Mouse (Mus musculus) adrenal gland, postnatal 10 days (tissue): ENCODE measurements around the gene Gmps. TPM values are rescaled to one million over a fixed set of nuclear protein-coding genes. Genes with fewer than 3 reads are reported as not detected.
A peak's percentile ranks its signal among the peaks of the same experiment; 100 is the strongest.

Experiments used
- DNase-seq: peaks from one replicate; pipeline ENCODE4 v3.0.0; 2021; ENCODE audit warnings: mixed read lengths
- long read RNA-seq, 2 experiments: library from polyadenylated mRNA; stranded (forward); transcript quantifications; one replicate each; pipeline ENCODE4 v2.0.0; 2021
- total RNA-seq, 2 experiments: library from RNA; stranded (reverse); gene quantifications; 2 replicates each; pipeline ENCODE4 v1.2.3; 2021

Gene Gmps
- 10 to 100 TPM; 28.8 to 37.7 TPM for total RNA-seq
- long read RNA-seq, experiment 1, full-length matches to known transcripts = 130 of 147 reads
- long read RNA-seq, experiment 1, partial matches to known transcripts = 9 of 147 reads
- long read RNA-seq, experiment 1, other reads (novel, unspliced or antisense) = 8 of 147 reads
- long read RNA-seq, experiment 2, full-length matches to known transcripts = 58 of 62 reads
- long read RNA-seq, experiment 2, partial matches to known transcripts = 1 of 62 reads
- long read RNA-seq, experiment 2, other reads (novel, unspliced or antisense) = 3 of 62 reads

DNA sequence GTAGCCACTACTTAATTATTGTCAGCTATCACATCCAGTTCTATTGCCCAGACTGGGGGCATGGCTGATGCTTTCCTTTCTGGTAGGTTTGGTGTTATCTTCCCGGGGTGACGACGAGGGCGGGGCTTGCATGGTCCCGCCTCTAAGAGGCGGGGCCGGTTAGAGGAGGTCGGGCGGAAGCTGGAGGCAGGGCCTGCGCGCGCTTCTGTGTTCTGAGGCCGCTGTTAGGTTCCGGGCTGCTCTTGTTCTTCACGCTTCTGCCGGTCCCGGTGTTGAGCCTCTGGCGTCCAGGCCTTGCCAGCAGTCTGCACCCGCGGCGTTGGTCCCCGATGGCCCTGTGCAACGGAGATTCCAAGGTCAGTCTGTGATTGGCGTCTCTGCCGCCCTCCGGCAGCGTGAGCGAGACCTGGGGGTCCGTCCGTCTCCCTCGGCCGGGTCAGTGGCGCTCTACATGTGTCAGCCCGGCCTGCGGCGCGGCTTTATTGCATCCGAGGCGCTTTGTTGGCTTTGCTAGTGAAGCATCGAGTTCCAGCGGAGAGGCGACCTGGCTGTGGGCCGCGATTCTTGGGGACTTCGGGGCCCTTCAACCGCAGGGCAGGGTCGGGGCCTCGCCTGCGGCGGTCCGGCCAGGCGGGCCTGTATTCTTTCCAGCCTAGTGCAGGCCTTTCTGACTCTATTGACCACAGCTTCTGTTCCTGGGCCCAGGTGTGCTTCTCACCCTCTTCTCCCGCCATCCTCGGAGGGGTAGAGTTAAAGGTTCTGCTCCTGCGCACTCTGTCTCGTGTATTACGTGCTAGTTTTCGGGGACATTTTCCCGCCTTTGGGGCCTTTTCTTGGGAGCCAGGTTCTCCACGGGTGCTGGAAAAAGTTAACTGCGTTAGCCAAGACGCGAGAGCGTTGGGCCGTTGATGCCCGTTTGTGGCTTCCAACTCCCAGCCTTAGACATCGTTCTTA is at the start of gene Gmps:
TSS of gene Gmps (plus strand) at position 152 of the 954 bp plus-strand sequence.
- DNase-seq = peak; percentile 95

DNA sequence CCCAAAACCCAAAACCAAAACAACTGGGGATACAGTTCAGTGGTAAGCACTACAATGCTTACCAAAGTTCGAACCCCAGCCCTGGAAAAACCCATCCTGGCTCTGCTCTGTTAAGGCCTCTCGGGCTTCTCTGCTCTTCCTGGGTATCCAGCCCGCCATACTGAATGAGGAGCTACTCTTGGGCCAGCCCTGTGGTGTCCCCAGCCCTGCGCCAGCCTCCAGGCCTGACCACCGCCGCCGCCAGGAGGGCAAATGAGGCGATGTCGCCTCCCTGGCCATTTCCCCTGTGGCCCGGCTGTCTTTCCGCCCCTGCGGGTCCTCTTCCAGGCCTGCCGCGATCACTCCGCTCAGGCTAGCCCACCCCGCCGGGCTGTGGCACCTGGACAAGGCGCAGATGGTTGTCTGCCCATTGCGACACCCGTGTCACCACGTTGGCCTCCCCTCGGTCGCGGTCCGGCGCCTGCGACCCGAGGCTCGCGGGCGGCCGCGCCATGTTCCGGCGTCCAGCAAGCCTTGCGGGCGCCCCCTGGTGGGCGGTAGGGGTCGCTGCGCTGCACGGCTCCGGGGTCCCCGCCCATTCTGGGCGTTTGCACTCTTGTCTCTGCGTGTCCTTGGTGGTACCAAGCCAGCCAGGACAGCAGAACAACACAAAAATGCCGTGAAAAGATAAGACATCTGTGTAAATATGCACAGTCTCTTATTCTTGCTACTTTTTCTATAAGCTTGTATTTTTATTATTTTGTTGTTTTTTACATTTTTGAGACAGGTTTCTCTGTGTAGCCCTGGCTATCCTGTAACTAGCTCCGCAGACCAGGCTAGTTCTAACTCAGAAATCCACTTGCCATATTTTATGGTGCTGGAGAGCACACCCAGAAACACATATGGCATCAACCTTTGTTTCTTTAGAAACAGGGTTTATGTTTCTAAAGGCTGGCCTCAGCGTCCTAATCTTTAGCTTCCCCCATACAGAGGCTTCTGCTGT is 46.7 kb upstream of the Gmps start, which contains the start of gene E130311K13Rik:
TSS of gene E130311K13Rik (minus strand) at position 595 of the 982 bp plus-strand sequence.
- peak; percentile 98 for DNase-seq

DNA sequence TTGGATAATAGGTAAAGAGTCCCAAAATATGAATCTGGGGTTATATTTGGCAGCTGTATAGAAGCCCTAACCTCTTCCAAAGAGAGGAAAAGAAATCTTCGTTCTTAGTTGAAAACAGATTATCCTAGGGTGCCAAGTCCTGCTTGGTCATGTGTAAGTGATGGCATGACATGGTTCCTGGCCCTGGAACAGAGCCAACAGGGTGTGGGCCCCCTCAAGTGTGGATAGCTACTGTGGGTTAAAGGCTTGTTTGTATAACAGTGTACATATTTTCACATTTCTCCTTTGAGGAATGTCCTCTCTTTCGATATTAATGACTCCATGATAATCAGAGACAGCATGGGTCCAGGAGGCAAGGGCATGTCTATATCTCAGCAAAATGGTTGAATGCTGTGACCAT is 37.0 kb upstream of the Gmps start:
- no peak for DNase-seq

DNA sequence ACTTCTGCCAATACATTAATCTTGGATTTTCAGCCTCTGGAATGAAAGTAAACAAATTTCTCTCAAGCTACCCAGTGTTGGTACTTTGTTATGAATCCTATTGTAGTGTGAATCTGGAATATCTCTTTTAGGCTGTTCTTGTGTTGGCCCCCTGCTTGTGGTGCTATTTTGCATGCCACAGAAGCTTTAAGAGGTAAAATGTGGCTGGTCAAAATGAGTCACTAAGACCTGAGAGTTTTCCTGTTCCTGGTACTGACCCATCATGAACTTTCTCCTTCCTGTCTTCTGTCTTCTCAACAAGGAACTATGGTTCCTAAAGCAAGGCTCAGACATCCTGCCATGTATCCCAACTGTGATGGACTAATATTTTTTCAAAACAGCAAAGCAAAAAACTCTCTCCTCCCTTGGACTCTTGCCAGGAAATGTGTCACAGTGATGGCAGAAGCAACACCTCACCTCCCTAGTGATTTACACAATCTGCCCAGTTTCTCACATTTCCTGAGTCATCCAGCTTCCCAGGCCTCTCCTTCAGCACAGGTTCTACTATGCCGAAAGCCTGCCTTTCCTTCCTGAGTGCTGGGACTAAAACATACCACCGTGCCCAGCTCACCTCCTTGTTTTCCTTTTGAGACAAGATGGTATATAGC is 34.6 kb upstream of the Gmps start:
- DNase-seq = no peak

DNA sequence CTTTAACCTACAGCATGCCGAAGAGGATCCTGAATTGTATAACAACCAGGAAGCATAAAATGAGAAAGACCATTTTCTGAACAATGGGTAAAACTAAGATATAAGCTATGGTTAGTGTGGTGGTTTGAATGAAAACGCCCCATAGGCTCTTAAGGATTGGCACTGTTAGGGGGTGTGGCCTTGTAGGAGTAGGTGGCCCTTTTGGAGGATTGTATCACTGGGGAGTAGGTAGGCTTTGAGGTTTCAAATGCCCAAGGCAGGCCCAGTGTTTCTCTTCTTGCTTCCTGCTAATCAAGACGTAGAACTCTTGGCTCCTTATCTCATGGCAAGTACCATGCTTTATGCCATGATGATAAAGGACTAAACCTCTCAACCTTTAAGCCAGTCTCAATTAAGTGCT is 26.1 kb upstream of the Gmps start:
- DNase-seq = no peak

DNA sequence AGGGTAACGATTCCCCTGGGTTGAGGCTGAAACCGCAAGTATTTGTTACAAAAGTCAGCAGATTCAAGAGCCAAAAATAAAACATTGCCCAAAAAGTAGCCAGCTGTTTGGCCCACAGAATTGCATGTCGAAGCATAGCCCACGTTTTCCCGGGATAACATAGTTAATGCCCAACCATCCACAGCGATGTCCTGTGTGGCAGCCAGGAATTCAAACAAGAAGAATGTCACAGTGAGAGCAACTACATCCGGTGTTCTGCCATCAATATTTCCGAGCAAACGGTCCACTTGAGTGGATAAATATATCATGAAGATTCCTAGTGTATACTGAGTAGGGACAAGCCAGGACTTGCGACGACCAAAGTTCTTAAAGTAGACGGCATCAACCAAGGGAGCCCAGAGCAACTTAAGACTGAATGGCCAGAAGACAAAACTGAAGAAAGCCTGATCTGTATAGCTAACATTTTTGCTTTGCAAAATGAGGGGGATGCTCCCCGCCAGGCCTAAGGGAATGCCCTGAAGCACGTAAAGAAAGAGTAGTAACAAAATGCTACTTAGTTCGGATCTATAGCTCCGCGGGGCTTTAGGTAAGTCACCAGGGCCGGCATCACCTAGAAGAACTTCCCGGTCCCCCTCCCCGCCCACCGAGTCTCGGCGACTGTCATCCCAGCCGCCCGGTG is 12.3 kb upstream of the Gmps start:
- DNase-seq = peak; percentile 13

DNA sequence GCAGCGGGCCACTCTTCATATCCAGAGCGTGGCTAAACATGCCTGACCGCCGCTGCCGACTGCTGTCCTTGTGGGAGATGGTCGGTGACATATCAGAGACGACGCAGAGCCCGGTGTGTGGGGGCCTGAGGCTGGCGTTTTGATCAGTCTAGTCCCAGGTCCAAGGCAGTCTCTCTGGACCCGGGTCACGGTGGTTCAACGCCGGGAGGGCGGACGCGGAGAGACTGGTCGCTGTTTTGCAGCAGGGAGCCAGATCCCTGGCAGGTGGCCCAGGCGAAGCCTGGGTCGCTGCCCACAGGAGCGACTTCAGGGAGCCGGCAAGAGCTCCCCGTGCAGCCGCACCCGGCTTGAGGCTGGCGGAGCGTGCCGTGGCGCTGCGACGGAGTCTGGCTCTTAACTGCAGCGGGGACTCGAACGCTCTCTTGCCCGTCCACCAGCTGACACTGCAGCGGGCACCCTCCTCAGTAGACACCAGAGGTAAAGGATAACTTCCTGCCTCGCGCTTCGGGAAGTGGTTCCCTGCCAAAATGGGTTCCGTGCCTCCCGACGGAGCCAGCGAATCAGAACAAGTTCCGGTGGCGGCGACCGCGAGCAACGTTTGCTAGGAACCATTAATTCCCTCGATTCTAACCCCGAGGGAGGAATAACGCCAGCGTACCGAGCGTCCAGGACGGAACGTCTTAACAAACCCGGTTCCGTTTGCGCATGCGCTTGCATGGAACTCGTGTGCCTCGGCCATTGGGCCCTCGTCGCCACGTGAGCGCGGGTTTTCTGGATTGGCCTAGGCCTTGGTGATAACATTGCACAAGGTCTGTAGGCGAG is 11.6 kb upstream of the Gmps start, which contains the start of gene Slc33a1:
TSS of gene Slc33a1 (minus strand) at position 669 of the 822 bp plus-strand sequence.
- DNase-seq = peak; percentile 99

DNA sequence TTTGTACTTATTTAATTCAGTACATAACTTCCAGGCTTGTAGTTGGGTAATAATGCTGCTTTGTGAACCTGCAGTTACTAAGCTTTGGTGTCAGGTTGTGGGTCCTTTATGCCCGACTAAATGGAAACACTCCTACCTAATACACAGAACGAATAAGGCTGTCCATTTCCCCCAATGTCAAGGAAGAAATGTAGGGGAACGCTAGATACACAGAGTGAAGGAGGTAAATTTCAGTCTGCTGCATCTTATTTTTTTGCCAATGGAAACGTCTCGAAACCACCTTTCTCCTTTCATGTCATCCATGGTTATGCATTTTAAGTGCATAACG is 11.0 kb upstream of the Gmps start:
- no peak for DNase-seq

DNA sequence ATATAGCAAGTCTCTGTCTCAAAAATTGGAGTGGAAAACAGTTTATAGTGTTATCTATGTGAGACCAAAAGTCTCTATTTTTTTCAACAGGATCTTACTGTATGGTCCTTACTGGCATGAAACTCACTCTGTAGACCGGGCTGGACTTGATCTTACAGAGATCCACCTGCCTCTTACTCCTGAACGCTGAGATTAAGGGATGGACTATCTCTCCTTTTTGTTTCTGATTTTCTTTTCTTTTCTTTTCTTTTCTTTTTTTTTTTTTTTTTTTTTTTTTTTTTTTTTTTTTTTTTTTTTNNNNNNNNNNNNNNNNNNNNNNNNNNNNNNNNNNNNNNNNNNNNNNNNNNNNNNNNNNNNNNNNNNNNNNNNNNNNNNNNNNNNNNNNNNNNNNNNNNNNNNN is 10.0 kb upstream of the Gmps start:
- DNase-seq = no peak

DNA sequence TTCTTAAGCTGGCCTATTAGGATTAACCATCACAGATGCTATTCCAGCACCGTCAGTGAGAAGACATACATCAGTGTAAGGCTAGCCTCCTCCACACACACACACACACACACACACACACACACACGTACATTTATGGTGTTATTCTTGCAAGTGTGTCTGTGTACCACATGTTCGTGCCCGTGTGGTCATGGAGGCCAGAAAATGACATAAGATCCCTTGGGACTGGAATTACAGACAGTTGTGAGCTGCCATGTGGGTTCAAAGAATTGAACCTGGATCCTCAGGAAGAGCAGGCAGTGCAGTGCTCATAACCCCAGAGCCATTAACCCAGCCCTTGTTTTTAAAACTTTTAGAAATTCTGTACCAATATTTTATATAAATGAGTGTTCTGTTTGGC is 2.0 kb downstream of the Gmps start:
- DNase-seq = no peak

DNA sequence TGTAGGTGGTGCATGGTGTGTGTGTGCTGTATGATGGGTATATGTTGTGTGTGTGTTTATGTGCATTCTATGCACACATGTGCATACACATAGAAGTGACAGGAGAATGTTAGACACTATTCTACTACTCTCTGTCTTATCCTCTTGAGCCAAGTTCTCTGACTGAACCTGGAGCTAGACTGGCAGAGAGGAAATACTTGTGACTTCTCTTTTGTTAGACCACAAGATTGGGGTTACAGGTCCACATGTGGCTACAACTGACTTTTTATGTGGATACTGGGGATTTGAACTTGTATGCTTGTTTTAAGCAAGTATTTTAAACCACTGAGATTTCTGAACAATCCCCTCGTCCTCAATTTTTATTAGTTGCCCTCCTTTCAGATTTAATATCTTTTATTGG is 10.8 kb downstream of the Gmps start:
- no peak for DNase-seq

DNA sequence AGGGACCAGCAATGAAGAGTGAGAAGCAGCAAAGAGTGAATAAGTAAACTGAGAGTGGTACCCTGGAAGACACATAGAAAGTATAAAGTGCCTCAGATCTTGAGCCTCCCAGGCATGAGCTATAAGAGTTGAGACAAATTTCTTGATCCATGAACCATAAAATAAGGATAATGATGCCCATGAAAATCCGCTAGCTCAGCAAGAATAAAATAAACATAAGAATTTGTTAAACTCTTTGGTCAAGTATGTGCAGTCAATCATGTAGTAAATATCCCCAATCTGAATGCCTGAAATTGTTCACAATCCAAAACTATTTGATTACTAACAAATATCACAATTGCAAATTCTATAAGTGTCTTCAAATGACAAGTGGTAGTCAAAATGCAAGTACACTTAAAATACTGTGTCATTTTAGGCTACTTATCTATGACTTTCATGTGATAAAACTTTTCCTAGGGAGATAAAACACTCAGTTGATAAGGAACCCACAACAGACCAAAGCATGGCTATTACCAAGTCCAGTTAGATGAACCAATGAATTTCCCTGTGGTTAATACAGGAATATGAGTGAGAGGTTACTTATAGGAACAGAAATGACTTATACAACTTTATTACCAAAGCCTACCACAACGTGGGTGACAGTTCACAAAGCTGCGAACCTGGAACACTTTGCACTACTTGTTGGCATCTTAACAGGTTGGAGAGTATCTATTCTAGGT is 13.0 kb downstream of the Gmps start:
- no peak for DNase-seq

DNA sequence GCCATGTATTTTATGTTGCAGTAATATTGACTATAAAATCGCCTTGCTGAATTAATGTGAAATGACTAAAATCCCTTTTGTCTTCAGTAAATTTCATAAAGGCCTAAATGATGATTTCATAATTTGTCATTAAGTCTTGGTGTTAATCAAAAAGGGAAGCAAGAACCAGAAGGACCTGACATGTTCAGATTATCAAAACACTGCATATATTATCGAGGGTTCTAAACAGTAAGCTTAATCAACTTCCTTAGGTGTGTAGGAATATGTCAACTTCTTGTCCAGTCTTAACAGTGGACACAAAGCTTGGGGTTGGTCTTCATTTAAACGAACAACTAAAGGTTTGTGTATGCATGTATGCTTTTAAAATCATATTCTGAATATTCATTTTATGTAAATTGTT is 45.5 kb downstream of the Gmps start:
- DNase-seq = no peak

DNA sequence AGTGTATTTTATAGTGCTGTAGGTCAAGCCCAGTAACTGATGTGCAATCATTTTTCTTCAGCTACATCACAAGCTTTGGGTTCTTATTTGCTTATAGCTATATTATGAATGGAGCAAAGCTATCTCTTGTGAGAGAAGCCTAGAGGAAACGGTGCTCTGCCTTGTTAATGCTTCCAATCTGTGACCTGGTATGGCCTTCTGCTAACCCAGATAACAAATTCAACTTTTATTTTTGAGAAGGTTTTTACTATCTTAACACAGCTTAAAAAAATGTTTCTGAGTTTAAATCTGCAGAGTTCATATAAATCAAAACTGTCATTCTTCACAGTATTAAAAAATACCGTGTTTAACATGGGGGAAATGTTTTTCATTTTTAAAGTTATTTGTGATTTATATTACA is 46.0 kb downstream of the Gmps start:
- no peak for DNase-seq

DNA sequence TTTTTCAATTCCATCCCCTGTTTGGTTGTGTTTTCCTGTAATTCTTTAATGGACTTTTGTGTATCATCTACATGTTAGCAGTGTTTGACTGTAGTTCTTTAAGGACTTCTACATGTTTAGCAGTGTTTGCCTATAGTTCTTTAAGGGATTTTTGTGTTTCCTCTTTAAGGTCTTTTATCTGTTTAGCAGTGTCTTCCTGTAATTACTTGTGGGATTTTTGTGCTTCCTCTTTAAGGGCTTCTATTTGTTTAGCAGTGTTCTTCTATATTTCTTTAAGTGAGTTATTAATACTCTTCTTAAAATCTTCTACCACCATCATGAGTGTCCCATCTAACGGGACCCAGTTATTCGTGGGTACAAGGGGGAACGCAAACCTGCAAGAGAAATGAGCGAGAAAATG is 53.9 kb downstream of the Gmps start:
- no peak for DNase-seq

DNA sequence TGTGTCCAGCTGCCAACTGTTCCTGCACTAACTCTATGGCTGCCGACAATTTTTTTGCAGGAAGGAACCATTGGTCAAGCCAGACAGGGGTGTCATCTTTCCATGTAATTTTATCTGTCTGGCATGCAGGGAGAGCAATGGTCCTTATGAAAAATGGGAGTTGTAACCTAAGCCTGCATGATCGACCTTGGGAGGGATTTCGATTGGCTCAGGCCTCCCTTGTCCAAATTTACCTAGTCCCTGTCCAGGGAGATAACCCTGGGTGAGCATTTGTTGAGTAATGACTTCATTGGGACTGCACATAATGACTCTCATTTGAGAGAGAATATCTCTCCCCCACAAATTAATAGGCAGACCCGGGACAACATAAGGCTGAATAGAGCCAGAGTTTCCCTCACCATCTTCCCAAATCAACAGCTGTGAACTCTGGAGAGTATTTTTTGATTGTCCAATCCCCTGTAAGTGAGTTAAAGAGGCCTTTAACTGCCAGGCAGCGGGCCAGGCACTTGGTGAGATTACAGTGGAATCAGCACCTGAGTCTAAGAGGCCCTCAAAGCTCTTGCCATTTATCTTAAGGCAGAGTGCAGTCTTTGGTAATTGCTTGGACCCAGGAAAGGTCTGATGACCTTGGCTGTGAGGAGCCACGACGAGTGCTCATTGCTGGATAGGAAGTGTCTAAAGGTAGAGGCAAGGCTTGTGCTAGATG is 62.4 kb downstream of the Gmps start:
- DNase-seq = peak; percentile 14

DNA sequence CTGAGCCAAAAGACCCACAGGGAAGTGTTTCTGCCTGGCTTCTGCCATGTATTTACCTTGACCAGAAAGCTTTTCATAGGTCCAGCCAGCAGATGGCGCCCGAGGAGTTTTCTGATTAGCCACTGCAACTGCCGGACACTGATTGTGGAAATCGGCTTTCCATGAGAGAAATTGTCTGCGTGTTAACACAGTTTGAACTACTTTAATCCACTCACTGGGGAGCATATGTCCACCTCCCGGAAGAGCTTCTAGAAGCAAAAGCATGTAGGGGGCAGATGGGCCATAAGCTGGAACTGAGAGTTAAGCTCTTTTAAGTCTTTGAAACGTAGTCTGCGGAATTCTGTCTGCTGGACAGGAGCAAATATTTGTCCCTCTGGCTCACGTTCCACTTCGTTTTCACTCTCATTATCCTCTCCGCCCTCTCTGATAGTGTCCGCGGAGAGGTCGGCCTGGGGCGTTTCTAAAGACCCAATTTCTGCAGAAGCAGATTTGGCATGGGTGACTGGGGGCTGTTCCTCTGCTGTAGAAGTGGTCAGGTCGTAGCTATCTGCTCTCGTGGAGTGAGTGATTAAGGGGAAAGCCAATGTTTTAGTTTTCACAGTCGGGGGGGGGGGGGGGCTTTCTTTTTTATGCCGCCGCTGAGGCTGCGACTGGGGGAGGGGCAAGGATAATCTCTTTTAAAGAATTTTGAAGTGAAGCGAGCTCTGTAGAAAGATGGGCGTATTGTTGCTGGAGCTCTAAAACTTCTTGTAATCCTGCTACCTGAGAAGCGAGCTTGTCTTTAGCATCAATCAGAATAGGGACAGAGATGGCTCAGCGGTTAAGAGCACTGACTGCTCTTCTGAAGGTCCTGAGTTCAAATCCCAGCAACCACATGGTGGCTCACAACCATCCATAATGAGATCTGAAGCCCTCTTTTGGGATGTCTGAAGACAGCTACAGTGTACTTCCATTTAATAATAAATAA is 64.2 kb downstream of the Gmps start:
- DNase-seq = peak; percentile 93
